Mouse (Mus musculus) neural tube, embryonic 15.5 days (tissue): ENCODE results near the gene P3h4. TPM values are rescaled to one million over a fixed set of nuclear protein-coding genes. Genes with fewer than 3 reads are reported as not detected.

Experiments used
- ATAC-seq: fragments of 200-750 bp; cut with Nextera tagmentation; 2 replicates; pipeline ENCODE4 v1.8.0; 2017; ENCODE audit warnings: mild to moderate bottlenecking, moderate TSS enrichment, moderate library complexity; ENCODE audit not compliant: low FRiP score
- H3K27ac ChIP-seq: fragments of 300-500 bp; sonication (generic); replicated peaks from 2 replicates; pipeline ENCODE4 v1.5.1; 2015; ENCODE audit warnings: mild to moderate bottlenecking, inconsistent platforms
- H3K27me3 ChIP-seq: fragments of 300-500 bp; sonication (generic); replicated peaks from 2 replicates; pipeline ENCODE4 v1.6.1; 2015; ENCODE audit warnings: inconsistent platforms
- H3K36me3 ChIP-seq: fragments of 300-500 bp; sonication (generic); 2 replicates; pipeline ENCODE4 v1.6.1; 2015; ENCODE audit warnings: inconsistent platforms
- H3K4me1 ChIP-seq: fragments of 300-500 bp; sonication (generic); 2 replicates; pipeline ENCODE4 v1.6.1; 2015; ENCODE audit warnings: inconsistent platforms
- H3K4me2 ChIP-seq: fragments of 300-500 bp; sonication (generic); 2 replicates; pipeline ENCODE4 v1.6.1; 2015; ENCODE audit warnings: inconsistent platforms, mild to moderate bottlenecking, moderate library complexity
- H3K4me3 ChIP-seq: fragments of 300-500 bp; sonication (generic); replicated peaks from 2 replicates; pipeline ENCODE4 v1.5.1; 2015; ENCODE audit warnings: mild to moderate bottlenecking, inconsistent platforms
- H3K9ac ChIP-seq: fragments of 300-500 bp; sonication (generic); replicated peaks from 2 replicates; pipeline ENCODE4 v1.6.1; 2015; ENCODE audit warnings: mild to moderate bottlenecking, inconsistent platforms
- H3K9me3 ChIP-seq: fragments of 300-500 bp; sonication (generic); replicated peaks from 2 replicates; pipeline ENCODE4 v1.6.1; 2016; ENCODE audit warnings: inconsistent platforms
- WGBS: fragments of 180-500 bp; shearing (Covaris S2); methylation state at CpG from one replicate; pipeline ENCODE4 v1.1.7; 2015; ENCODE audit warnings: mixed read lengths; 5-methylcytosine and 5-hydroxymethylcytosine counted together
- polyA plus RNA-seq: library from polyadenylated mRNA; unstranded; fragments of >200 nt; fragmentation: Nextera tagmentation; extraction: Ambion mirVana; gene quantifications from 2 replicates; pipeline ENCODE4 v1.2.1, GENCODE M21; 2015

P3h4 gene
- 24.3 and 24.4 TPM in 2 replicates for polyA plus RNA-seq

DNA sequence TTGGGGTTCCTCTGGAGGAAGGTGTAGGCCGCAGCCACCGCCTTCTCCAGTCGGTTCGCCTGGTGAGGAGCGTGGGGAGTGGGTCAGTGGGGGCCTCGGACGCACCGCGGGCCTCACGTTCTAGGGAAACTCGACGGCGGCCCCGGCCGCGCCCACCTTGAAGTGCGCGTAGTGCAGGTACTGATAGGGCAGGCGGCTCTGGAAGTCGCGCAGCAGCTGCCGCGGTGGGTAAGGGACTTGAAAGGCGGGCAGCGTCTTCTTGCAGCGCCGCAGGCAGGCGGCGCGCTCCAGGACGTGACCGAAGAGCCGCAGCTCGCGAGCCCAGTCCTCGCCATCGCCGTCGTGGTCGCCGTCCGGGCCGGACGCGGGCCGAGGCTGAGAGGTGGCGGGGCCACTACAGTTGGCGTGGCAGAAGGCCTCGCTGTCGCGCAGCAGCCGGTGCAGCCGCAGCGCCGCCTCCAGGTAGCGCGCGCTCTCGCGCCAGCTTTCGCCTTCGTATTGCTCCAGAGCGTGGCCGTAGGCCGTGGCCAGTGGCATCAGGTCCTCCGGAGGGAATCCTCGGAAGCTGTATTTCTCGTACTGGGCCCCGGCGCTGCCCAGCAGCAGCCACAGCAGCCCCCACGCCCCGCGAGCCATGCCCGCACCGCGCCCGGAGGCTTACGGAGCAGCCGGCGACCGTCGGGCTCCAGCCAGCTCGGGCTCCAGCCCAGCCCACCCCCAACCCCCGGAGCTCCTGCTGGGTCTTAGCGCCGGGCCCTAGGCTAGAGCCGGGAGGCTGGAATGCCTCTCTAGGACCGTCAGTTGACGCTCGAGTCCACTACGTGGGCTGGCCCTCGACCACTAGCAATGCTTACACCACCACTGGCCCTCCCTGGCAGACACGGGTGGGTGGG lies at the start of gene P3h4:
P3h4 (minus strand) TSS at position 816 of the 893 bp plus-strand sequence.
- no peaks in the 10 kb centered on the region for H3K9me3 ChIP-seq
- peaks cover 40% of the 10 kb centered on the region for H3K4me1 ChIP-seq
- ATAC-seq = peak; percentile 92
- H3K4me2 ChIP-seq = peak within 1 kb of the TSS; percentile 70
- WGBS = 3% methylated on average over 92 of the region's 93 CpGs
- peak within 1 kb of the TSS; percentile 66 for H3K4me3 ChIP-seq
- H3K9ac ChIP-seq = peak within 1 kb of the TSS; percentile 76
- peaks cover under 1% of the 10 kb centered on the region; the same call in 1 of the 2 replicates for H3K36me3 ChIP-seq
- peak within 1 kb of the TSS; percentile 86 for H3K27ac ChIP-seq
- H3K27me3 ChIP-seq = peaks cover 20% of the 10 kb centered on the region

DNA sequence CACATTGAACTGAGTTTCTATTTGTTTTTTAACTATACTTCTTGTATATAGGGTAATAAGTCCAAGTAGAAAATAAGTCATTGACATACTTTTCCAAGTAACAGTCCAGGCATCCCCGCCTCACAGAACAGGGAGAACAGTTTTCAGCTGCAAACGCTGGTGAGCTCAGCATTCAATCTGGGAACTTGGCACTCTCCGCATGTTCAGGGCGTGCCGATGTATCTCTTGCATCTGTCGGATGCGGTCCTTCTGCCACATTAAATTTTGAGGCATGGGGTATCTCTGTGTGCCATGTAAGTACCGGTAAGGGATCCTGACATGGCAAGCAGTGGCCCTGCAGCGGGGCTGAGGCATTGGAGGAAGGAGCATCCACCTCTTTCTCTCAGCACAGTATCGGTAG lies 48.1 kb upstream of the P3h4 start:
- Histone ChIP-seq H3K9me3 (no peaks in the 10 kb centered on the region), H3K4me2 (no peak overlapping the region), H3K9ac (no peak overlapping the region), H3K27me3 (no peaks in the 10 kb centered on the region), H3K27ac (no peak overlapping the region), H3K4me1 (peaks cover 3% of the 10 kb centered on the region; the same call in 1 of the 2 replicates), H3K4me3 (no peak overlapping the region), H3K36me3 (peaks cover 35% of the 10 kb centered on the region)
- WGBS = 92% methylated on average over 10 of the region's 10 CpGs
- no peak for ATAC-seq

DNA sequence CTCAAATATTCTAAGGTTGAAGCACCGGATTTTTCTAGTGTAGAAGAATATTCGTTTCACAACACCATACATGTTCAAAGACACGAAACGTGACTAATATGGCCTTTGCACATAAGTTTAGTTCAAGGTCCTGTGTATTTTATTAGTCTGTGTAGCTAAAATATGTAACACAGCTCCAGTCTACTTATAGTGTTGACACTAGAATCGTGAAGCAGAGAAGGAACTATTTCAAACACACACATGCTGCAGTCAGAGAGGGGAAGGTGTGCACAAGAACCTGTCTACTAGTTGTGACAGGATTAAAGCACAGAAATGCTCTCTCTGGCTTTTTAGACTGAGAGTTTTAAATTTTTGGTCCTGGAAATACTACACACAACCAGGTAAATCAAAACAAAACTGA lies 43.1 kb upstream of the P3h4 start:
- peaks cover 44% of the 10 kb centered on the region for H3K36me3 ChIP-seq
- H3K27me3 ChIP-seq = no peaks in the 10 kb centered on the region
- H3K4me1 ChIP-seq = no peaks in the 10 kb centered on the region
- no peaks in the 10 kb centered on the region for H3K9me3 ChIP-seq
- 95% methylated on average over 5 of the region's 5 CpGs for WGBS
- no peak overlapping the region for H3K27ac ChIP-seq
- no peak overlapping the region for H3K9ac ChIP-seq
- no peak overlapping the region for H3K4me3 ChIP-seq
- ATAC-seq = no peak
- H3K4me2 ChIP-seq = no peak overlapping the region

DNA sequence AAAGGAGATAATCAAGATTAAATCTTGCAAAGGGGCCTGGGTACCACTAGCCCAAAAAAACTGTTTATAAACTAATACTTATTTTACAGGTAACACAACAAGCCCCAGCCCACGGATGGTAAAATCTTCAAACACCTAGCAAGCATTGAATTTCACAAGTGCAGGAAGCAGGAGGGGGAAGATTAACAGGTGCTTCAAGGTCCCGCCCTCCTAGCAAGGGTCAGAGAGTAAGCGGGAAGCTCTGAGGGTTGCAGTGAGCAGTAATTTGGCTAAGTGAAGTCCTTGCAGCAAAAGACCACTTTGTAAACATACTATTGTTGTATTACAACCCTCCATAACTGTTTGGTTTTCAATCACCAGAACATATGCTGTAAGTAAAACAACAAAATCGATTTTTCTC lies 42.6 kb upstream of the P3h4 start:
- H3K9me3 ChIP-seq = no peaks in the 10 kb centered on the region
- H3K4me1 ChIP-seq = no peaks in the 10 kb centered on the region
- H3K4me3 ChIP-seq = no peak overlapping the region
- peaks cover 40% of the 10 kb centered on the region for H3K36me3 ChIP-seq
- H3K27ac ChIP-seq = no peak overlapping the region
- no peak overlapping the region for H3K9ac ChIP-seq
- no peak for ATAC-seq
- H3K27me3 ChIP-seq = no peaks in the 10 kb centered on the region
- 89% methylated on average over 4 of the region's 4 CpGs for WGBS
- H3K4me2 ChIP-seq = no peak overlapping the region

DNA sequence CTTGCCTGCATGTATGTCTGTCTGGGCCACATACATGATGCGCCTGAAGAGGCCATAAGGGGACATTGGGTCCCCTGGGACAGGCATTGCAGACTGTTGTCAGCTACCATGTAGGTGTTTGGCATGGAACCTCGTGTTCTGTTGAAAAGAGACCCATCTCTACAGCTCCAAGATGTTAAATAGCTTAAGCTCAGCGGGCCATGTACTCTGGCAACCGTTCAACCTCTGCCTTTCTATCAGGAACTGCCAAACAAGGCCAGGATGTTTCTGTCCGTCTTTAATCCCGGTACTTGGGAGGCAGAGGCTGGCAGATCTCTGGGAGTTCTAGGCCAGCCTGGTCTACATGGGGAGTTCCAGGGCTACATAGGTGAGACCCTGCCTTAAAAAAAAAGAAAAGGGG lies 28.0 kb upstream of the P3h4 start:
- ATAC-seq = no peak
- Histone ChIP-seq H3K4me2 (no peak overlapping the region), H3K27me3 (no peaks in the 10 kb centered on the region), H3K4me3 (no peak overlapping the region), H3K36me3 (0 out of 2 replicates have a peak, but pooled peaks cover 3% of the 10 kb centered on the region), H3K9ac (no peak overlapping the region), H3K4me1 (peaks cover 25% of the 10 kb centered on the region), H3K9me3 (no peaks in the 10 kb centered on the region), H3K27ac (no peak overlapping the region)
- 86% methylated on average over 6 of the region's 6 CpGs for WGBS

DNA sequence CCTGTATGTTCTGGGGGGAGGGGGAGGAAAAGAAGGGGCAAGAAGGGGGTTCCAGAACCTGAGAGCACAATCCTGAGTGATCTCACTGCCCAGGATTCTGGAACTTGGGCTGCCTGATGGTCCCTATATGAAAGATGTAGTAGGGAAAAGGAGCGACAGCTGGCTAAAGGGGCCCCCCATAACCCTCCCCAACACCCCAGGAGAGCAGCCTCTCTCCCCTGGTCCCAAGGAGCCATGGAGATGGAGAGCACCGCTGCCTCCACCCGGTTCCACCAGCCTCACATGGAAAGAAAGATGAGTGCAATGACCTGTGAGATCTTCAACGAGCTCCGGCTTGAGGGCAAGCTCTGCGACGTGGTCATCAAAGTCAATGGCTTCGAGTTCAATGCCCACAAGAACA lies 27.2 kb upstream of the P3h4 start, which contains the start of the genes Nt5c3b and Klhl10:
Nt5c3b (minus strand) TSS at position 12 of the 400 bp plus-strand sequence.
Klhl10 (plus strand) TSS at position 121 of the 400 bp plus-strand sequence.
- no peaks in the 10 kb centered on the region for H3K27me3 ChIP-seq
- H3K9ac ChIP-seq = peak within 1 kb of the TSS; percentile 92
- H3K36me3 ChIP-seq = peaks cover 6% of the 10 kb centered on the region; the same call in 1 of the 2 replicates
- no peak for ATAC-seq
- peaks cover 25% of the 10 kb centered on the region for H3K4me1 ChIP-seq
- no peaks in the 10 kb centered on the region for H3K9me3 ChIP-seq
- H3K27ac ChIP-seq = peak within 1 kb of the TSS; percentile 80
- H3K4me3 ChIP-seq = peak within 1 kb of the TSS; percentile 84
- peak within 1 kb of the TSS; percentile 76 for H3K4me2 ChIP-seq
- 79% methylated on average over 8 of the region's 8 CpGs for WGBS

DNA sequence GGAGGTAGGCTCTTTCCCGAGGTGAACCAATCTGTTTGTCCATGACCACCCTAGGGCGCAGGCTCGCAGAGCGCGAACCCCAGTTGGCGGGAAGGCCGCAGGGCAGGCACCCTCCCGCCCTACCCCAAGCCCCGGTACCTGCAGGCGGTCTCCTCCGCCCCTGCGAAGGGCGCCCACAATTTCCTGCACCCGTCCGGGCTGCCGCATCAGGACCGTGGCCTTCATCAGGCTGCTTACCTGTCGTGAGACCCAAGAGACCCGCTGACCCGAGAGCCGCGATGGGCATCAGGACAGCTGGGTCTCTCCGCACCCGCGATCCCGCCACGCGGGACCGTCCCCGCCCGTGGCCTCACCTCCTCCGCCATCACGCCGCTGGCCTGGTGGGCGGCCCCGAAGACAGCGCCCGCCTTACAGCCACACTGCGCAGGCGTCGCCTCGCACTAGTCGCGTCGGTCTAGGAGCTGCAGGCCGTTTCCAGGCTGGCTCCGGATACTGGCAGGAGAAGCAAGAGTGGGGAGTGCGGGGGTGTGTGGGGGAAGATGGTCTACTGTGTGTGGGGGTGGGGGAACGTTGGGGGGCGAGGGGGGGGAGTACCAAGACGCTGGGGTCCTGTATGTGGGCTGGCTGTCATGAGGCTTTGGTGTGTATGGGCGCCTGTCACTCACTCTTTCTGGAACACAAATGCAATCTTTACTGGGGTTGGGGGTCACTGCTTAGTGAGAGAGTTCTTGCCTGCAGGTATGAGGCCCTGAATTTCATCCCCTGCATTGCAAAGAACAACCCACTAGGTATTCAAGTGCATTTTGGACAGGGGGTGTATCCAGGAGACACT lies 26.3 kb upstream of the P3h4 start:
- peak overlapping the region; percentile 84 for H3K4me3 ChIP-seq
- peak; percentile 97 for ATAC-seq
- peaks cover 8% of the 10 kb centered on the region; the same call in 1 of the 2 replicates for H3K36me3 ChIP-seq
- H3K27ac ChIP-seq = peak overlapping the region; percentile 80
- H3K27me3 ChIP-seq = no peaks in the 10 kb centered on the region
- H3K4me2 ChIP-seq = peak overlapping the region; percentile 76
- peaks cover 25% of the 10 kb centered on the region for H3K4me1 ChIP-seq
- WGBS = 2% methylated on average over 51 of the region's 52 CpGs
- peak overlapping the region; percentile 92 for H3K9ac ChIP-seq
- H3K9me3 ChIP-seq = no peaks in the 10 kb centered on the region

DNA sequence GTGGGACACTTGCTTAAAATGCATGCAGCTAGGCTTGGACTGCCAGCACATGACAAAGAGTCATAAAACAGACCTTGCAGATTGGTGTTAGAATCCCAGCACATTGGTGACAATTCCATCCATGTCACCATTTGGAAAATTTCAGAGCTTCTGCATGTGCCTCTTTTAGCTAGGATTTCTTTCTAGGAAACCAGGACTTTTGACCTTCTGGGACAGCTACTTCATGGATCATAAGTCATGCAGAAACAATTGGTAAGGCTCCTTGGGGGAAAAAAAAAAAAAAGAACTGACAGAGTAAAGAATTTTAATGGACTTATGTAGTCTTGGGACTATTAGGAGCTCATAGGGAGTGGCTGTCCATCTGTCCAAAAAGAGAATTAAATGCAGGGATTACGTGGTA lies 23.3 kb upstream of the P3h4 start:
- no peak overlapping the region for H3K27ac ChIP-seq
- H3K36me3 ChIP-seq = peaks cover 23% of the 10 kb centered on the region
- H3K9ac ChIP-seq = no peak overlapping the region
- WGBS = 61% methylated on average over 1 of the region's 1 CpGs
- no peak overlapping the region for H3K4me2 ChIP-seq
- H3K27me3 ChIP-seq = no peaks in the 10 kb centered on the region
- ATAC-seq = no peak
- peaks cover 25% of the 10 kb centered on the region for H3K4me1 ChIP-seq
- H3K9me3 ChIP-seq = no peaks in the 10 kb centered on the region
- H3K4me3 ChIP-seq = no peak overlapping the region

DNA sequence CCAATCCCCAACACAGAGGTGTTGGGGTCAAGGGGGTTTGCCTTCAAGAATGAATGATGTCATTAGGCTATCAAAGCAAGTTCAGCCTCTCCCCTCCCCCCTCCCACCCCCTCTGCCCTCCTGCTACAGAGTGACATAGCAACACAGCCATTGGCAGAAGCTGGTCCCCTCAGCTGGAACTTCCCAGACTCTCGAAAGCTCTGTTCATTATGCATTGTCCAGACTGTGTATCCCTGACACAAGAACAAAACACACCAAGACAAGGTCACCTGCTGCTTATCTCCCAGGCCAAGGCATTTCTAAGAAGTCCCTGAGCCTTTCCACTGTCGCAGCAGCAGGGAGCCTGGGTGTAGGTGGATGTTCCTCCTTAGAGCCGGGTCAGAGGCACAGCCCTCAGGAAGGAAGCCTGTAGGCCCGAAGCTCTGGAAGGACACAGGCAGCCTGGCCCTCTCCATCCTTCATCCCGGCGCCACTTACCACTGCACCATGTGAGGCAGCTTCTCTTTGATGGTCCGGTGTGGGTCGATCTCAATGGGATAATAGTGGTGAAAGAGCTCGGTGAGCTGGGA lies 21.1 kb upstream of the P3h4 start:
- peaks cover 17% of the 10 kb centered on the region for H3K4me1 ChIP-seq
- no peaks in the 10 kb centered on the region for H3K27me3 ChIP-seq
- H3K9ac ChIP-seq = no peak overlapping the region
- WGBS = 44% methylated on average over 9 of the region's 9 CpGs
- ATAC-seq = no peak
- H3K27ac ChIP-seq = no peak overlapping the region
- no peak overlapping the region for H3K4me2 ChIP-seq
- no peaks in the 10 kb centered on the region for H3K9me3 ChIP-seq
- H3K36me3 ChIP-seq = peaks cover 30% of the 10 kb centered on the region
- no peak overlapping the region for H3K4me3 ChIP-seq

DNA sequence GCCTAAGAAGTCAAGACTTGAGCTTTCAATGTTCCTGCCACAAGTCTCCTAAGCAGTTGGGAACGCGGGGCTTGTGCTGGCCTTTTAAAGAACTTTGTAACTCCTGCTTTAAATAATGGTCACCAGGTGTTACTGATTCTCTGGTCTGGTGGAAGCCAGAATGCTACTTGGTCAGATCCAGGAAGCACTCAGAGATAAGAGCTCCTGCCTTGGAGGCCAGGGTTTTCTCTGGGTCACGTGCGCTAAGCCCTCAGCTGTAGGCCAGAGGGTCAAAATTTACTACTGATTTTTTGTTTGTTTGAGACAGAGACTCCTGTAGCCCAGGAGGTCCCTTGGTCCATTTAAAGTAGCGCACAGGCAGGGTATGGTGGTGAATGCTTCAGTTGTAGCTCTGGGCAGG lies 17.4 kb upstream of the P3h4 start:
- WGBS = 97% methylated on average over 5 of the region's 5 CpGs
- H3K36me3 ChIP-seq = peaks cover 38% of the 10 kb centered on the region

DNA sequence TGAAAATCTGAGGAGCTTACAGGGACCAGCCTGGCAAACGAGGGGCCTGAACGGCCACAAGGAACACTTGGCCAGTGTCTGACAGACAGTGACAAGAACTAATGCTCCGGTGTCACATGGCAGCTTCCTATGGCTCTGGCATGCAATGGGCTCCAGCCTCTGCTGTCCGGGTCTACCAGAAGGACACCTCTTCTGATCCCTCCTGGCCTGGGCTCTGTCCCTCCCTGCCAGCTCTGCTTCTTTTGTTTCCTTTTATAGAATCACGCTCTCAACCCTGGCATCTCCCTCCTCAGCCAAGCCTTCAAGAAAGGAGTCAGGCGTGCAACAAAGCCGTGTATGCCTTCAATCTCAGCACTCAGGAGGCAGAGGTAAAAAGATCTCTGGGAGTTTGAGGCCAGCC lies 15.4 kb upstream of the P3h4 start:
- no peaks in the 10 kb centered on the region for H3K27me3 ChIP-seq
- WGBS = 93% methylated on average over 7 of the region's 7 CpGs
- no peak overlapping the region for H3K27ac ChIP-seq
- no peak for ATAC-seq
- H3K36me3 ChIP-seq = peaks cover 29% of the 10 kb centered on the region
- H3K9ac ChIP-seq = no peak overlapping the region
- H3K4me1 ChIP-seq = 0 out of 2 replicates have a peak, but pooled peaks cover 6% of the 10 kb centered on the region
- H3K4me2 ChIP-seq = no peak overlapping the region
- H3K9me3 ChIP-seq = no peaks in the 10 kb centered on the region
- no peak overlapping the region for H3K4me3 ChIP-seq

More for the DNA sequence above, 17.4 kb upstream of the P3h4 start:
- no peak overlapping the region for H3K9ac ChIP-seq
- no peak overlapping the region for H3K4me2 ChIP-seq
- H3K27ac ChIP-seq = no peak overlapping the region
- no peaks in the 10 kb centered on the region for H3K9me3 ChIP-seq
- H3K4me1 ChIP-seq = 0 out of 2 replicates have a peak, but pooled peaks cover 6% of the 10 kb centered on the region
- no peak for ATAC-seq
- no peaks in the 10 kb centered on the region for H3K27me3 ChIP-seq
- no peak overlapping the region for H3K4me3 ChIP-seq
